Mouse (Mus musculus): ENCODE data around the gene Kcng3.
A peak's percentile ranks its signal among the peaks of the same experiment; 100 is the strongest.

Kcng3 gene

GRCm38 (mm10) chr17:83555836-83556235 lies 75.9 kb downstream of the Kcng3 start:
- DNase-seq (ENCODE audit: low spot score in 2 of 2): no peak

GRCm38 (mm10) chr17:83554997-83555396 lies 76.7 kb downstream of the Kcng3 start:
- no peak for DNase-seq (ENCODE audit: low spot score in 2 of 2)

GRCm38 (mm10) chr17:83548501-83549233 lies 83.0 kb downstream of the Kcng3 start:
- DNase-seq (ENCODE audit: low spot score in 2 of 2): peak in 1 of 2 experiments; percentile 58

GRCm38 (mm10) chr17:83547145-83547544 lies 84.5 kb downstream of the Kcng3 start:
- no peak for DNase-seq (ENCODE audit: low spot score in 2 of 2)

- peak in 1 of 2 experiments; percentile 31 for DNase-seq (ENCODE audit: low spot score in 2 of 2)
Measured at GRCm38 (mm10) chr17:83545756-83546742, 85.6 kb downstream of the Kcng3 start.

GRCm38 (mm10) chr17:83545259-83545658 lies 86.4 kb downstream of the Kcng3 start:
- no peak for DNase-seq (ENCODE audit: low spot score in 2 of 2)

GRCm38 (mm10) chr17:83542424-83542823 lies 89.3 kb downstream of the Kcng3 start:
- no peak for DNase-seq (ENCODE audit: low spot score in 2 of 2)

DNA sequence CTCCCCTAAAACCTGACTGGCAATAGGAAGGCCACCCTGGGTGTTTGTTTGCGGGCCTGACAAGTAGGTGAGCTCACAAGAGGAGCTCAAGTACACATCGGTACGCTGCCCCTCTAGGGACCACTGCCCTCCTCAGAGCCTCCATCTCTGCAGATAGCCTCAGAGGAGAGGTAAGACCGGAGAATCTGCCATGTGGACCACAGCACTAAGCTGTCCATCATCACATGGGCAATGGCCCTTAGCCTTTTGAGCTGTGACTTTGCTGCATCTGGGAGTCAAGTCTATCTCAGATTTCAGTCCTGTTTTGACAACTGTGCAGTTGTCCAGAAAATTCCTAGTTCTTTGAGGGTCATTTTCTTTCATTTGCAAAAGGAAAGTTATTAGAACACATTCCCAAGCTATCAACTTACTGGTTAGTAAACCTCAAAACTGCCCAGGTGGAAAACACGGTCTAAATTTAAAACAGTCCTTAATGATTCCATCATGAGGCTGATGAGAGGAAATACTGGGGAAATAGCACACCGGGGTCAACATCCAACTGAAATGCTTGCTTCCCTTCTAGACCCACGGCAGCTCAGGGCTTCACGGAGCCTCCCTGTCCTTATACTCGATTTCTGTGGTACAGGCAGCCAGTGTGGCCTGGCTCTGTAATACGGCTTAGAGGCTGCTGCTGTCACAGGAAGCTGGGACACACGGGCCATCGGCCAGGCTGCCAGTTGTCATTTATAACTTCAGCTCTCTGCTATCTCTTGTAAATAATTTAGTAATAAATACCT lies 92.2 kb downstream of the Kcng3 start:
- no peak for DNase-seq (ENCODE audit: low spot score in 2 of 2)

GRCm38 (mm10) chr17:83538694-83539093 lies 93.0 kb downstream of the Kcng3 start:
- DNase-seq (ENCODE audit: low spot score in 2 of 2): no peak

GRCm38 (mm10) chr17:83538141-83538540 lies 93.6 kb downstream of the Kcng3 start:
- no peak for DNase-seq (ENCODE audit: low spot score in 2 of 2)
